Mouse (Mus musculus): ENCODE results near the gene Hoxa7. TPM values are rescaled to one million over a fixed set of nuclear protein-coding genes. Genes with fewer than 3 reads are reported as not detected.
A peak's percentile ranks its signal among the peaks of the same experiment; 100 is the strongest.

The Hoxa7 gene
- total RNA-seq, 2 experiments from 2014 or later = 0.73 to 1.2 TPM

- ATAC-seq (ENCODE audit: poor library complexity, severe bottlenecking) = no peak
Observed at GRCm38 (mm10) chr6:52239625-52240388, 18.2 kb upstream of the Hoxa7 start.

- no peak for ATAC-seq (ENCODE audit: poor library complexity, severe bottlenecking)
Observed at GRCm38 (mm10) chr6:52238976-52239375, 17.3 kb upstream of the Hoxa7 start.

GRCm38 (mm10) chr6:52238155-52238545, 16.5 kb upstream of the Hoxa7 start:
- ATAC-seq (ENCODE audit: poor library complexity, severe bottlenecking) = no peak

GRCm38 (mm10) chr6:52237346-52238154, 15.9 kb upstream of the Hoxa7 start:
- ATAC-seq (ENCODE audit: poor library complexity, severe bottlenecking) = no peak

GRCm38 (mm10) chr6:52236806-52237205, 15.2 kb upstream of the Hoxa7 start:
- ATAC-seq (ENCODE audit: poor library complexity, severe bottlenecking) = no peak

GRCm38 (mm10) chr6:52235866-52236265, 14.2 kb upstream of the Hoxa7 start:
- no peak for ATAC-seq (ENCODE audit: poor library complexity, severe bottlenecking)

GRCm38 (mm10) chr6:52235267-52235666, 13.6 kb upstream of the Hoxa7 start:
- no peak for ATAC-seq (ENCODE audit: poor library complexity, severe bottlenecking)

- no peak for ATAC-seq (ENCODE audit: poor library complexity, severe bottlenecking)
Observed at GRCm38 (mm10) chr6:52234428-52235140, 12.9 kb upstream of the Hoxa7 start.

GRCm38 (mm10) chr6:52233546-52234427, 12.1 kb upstream of the Hoxa7 start:
- ATAC-seq (ENCODE audit: poor library complexity, severe bottlenecking) = peak; percentile 39; the same call in 1 of the 2 replicates

- no peak for ATAC-seq (ENCODE audit: poor library complexity, severe bottlenecking)
Observed at GRCm38 (mm10) chr6:52232984-52233545, 11.4 kb upstream of the Hoxa7 start.

GRCm38 (mm10) chr6:52232568-52232965, 10.9 kb upstream of the Hoxa7 start:
- no peak for ATAC-seq (ENCODE audit: poor library complexity, severe bottlenecking)

GRCm38 (mm10) chr6:52231885-52232567, 10.4 kb upstream of the Hoxa7 start:
- no peak for ATAC-seq (ENCODE audit: poor library complexity, severe bottlenecking)

GRCm38 (mm10) chr6:52230516-52231165, 9.0 kb upstream of the Hoxa7 start, which contains the start of gene Hoxa9:
Gene Hoxa9, minus strand, starts transcription at chr6:52231089.
- ATAC-seq (ENCODE audit: poor library complexity, severe bottlenecking) = no peak

- ATAC-seq (ENCODE audit: poor library complexity, severe bottlenecking) = no peak
Observed at GRCm38 (mm10) chr6:52229558-52230416, 8.1 kb upstream of the Hoxa7 start.

GRCm38 (mm10) chr6:52228475-52229465, 7.1 kb upstream of the Hoxa7 start:
- 0 out of 2 replicates have a peak, but pooled peaks have one; percentile 17 for ATAC-seq (ENCODE audit: poor library complexity, severe bottlenecking)

GRCm38 (mm10) chr6:52227470-52228222, 6.0 kb upstream of the Hoxa7 start:
- no peak for ATAC-seq (ENCODE audit: poor library complexity, severe bottlenecking)

Data from megakaryocyte, adult 5-6 weeks (primary cell).